Mouse (Mus musculus) embryo, embryonic 10.5 days (tissue): ENCODE measurements around the gene Rpl15.
"Not testable (repeated sequence)": the region's sequence is repeated elsewhere in the genome, so short reads cannot be mapped to it uniquely, and the experiment has no call there.

Experiments used
- DNase-seq: peaks from one replicate; pipeline ENCODE4 v3.0.0-alpha.2; 2015; ENCODE audit warnings: low spot score

Rpl15 gene

DNA sequence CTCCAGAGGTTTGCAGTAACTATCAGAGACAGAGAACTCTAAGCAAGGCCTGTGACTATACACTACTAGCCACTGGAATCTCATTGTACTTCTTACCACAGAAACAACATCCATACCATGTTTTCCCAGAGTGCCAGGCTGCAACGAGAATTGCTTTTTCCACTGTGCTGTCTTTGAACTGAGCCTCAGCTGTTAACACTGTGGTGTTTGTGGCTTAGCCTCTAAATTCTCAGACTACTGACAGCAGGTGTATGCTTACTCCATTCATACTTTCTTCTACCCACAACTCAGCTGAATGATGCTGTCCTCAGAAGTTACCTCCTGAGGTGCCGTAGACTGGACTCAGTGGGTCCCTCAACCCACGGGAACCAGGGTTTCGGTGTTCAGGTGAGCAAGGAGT lies 29.4 kb downstream of the Rpl15 start:
- no peak for DNase-seq

DNA sequence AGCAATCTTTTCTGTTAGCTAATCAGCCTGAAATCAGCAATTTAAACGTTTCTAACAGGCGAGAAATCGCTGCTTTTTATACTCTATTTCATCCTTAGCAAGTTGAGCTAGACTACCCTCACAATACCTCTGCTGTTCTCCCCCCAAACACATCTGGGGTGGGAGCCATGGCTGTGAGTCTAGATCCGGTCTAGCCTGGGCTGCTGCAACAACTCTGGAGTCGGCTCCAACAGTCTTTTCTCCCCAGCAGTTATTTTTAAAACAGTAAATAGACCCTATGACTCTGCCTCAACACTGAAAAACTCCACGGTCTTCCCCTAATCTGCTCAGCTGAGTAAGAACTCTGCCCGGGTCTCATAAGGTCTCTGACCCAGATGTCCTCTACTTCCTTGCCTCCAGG lies 31.1 kb downstream of the Rpl15 start:
- DNase-seq, result no peak

DNA sequence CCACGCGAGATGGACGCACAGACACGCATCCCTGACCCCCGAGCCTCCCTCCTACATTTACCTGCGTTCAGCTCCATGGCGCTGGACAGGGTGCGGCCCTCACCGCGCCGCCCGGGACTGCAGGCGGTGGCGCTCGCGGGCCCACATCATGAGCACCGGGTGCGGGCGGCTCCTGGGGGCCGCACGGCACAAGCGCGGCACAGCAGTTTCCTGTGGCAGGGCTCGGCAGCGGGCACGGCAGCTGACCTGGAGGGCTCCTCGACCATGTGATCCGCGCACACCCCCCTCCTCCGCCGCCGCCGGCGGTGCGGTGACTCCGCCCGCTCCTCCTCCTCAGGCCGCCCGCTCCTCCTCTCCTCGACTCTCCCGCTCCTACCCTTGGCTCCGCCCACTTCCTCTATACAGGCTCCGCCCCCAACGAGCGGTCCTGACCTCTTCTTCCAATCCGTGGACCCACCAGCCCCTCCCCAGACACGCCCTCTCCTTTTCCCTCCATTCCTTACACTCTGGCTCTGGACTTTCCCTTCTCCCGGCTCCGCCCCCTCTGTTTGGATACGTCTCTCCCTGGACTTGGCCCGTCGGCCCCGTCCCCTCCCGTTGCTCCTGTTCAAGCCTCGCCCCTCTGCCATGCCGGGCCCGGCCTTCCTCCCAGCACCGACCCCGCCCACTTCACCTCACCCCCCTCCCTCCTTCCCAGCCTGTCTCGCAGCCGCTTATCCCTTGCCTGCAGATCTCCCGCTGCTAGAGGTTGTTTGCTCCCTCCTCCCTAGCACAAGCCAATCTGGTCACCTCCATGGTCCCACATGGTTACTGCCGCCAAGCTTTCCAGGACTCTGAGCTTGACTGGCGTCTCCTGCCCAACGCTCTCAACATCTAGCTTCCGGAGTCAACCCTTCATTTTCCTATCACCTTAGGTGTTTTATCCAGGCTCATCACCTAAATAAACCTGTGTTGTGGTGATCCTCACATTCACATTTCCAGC lies 32.1 kb downstream of the Rpl15 start, which contains the start of gene Nr1d2:
Gene Nr1d2, minus strand, starts transcription at position 378 of the 982 bp plus-strand sequence.
- peak; percentile 100 for DNase-seq

DNA sequence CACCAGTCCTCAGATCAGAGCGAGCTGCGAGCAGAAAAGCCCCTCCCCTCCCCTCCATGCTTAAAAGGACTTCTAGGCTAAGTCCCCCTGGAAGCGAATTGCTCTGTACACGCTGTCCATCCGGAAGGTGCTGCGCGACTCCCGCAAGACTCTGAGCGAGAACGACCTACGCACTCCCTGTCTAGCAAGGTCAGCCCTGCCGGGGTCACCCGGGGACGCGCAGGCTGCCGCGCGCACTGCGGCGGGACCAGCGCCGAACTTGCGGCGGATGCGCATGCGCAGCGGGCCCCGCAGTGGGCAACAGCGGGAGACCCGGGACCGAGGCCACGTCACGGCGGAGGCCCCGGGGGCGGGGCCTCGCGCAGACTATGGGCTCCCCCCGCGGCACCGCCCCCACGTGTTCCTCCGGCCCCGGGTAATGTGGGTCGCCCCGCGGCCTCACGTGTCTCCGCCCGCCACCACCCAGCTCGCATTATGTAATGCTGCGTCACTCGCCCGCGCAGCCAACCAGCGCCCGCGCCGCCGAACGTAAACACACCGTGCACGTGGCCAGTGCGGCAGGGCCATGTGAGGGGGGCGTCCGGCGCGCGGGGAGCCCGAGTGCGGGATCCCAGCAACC lies 33.0 kb downstream of the Rpl15 start:
- peak; percentile 97 for DNase-seq

DNA sequence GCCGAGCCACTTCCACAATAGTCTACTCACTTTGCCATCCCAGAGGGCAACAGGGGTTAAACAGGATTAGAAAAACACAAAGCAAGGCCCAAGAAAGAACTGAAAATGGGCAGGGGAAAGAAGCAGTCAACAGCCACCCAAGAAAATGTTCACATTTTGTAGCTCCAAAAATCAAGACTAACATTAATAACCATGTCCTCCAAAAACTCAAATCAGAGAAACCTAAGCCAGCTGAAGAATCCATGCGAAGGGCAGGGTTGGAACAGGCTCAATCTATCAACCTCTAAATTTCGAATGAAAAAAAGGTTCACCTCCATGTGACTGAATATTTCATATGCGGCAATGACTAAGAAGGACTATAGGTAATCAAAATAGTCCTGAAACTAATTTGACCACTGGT lies 33.8 kb downstream of the Rpl15 start:
- DNase-seq, result peak; percentile 26

DNA sequence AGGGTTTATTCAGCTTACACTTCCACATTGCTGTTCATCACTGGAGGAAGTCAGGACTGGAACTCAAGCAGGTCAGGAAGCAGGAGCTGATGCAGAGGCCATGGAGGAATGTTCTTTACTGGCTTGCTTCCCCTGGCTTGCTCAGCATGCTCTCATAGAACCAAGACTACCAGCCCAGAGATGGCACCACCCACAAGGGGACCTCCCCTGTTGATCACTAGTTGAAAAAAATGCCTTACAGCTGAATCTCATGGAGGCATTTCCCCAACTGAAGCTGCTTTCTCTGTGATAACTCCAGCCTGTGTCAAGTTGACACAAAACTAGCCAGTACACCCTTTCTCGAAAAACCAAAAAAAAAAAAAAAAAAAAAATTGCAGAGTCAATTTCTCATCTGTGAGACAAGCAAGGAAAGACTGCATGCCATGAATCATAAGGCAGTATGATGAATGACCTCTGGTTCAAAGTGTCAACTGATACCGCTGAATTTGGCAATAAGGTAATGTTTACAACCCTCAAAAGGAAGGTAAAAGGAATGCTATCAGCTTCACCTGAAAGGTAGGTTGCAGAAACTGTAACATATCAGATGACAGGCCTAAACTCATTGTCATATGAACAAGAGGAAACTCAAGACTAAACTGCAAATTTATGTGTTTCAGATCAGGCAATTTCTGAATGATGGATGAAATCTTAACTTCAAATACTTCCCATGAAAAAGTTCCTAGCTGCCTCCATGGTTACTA lies 34.5 kb downstream of the Rpl15 start:
- not testable (repeated sequence) for DNase-seq

DNA sequence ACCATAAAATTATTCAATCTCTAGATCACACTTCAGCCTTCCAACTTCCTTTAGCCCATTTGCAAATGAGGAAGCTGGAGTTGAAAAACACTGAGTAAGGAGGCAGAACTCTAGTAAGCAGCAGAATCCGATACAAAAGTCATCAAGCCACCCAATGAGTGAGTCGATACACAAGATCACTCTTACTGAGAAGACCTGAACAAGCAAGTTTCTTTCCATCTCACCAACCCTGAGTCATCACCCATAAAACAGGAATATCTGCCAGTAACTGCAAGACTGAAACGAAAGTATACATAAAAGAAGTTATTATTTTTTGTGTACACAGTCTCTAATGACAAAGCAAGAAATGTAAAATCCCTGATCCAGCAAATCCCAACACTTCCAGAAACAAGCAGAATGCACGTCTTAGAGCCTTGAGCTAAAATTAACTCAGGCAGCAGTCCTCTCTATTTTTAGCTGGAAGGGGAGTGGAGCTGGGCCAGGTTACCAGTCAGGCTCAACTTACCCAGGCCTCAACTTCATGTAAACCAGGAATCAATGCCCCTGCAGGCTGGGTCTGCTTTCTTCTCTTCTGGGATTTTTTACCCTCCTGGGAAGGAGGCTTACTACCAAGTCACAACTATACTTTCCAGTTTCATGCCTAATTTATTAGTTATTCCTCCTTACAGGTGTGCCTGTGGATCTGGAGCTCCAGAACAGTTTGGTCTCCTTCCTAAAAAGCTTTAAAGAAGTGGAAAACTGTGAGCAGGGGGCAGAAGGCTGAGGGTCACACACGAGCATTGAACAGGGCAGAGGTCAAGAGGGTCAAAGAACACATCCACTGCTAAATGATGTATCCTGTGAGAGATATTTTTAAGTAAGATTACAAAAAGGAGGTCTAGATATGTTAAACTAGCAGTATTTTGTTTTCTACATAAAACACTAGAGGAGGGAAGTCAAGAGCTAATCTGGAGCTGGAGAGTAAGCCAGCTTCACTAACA lies 36.9 kb downstream of the Rpl15 start:
- DNase-seq, result no peak

DNA sequence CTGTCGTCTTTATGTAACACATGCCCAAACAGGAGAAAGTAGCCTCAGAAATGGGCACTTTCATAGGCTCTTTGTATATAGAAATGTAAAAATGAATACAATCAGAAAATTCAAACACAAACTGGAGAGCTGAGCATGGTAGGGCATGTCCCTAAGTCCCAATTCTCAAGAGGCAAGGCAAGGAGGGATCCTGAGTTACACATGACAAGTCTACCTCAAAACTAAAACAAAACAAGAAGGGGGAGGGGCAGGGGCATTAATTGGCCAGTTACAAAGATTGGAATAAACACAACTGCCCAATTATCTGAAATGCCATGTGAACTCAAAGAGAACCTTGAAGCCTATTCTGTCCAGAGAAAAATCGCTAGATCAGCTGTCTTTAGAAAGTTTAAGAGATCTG lies 38.1 kb downstream of the Rpl15 start:
- no peak for DNase-seq

DNA sequence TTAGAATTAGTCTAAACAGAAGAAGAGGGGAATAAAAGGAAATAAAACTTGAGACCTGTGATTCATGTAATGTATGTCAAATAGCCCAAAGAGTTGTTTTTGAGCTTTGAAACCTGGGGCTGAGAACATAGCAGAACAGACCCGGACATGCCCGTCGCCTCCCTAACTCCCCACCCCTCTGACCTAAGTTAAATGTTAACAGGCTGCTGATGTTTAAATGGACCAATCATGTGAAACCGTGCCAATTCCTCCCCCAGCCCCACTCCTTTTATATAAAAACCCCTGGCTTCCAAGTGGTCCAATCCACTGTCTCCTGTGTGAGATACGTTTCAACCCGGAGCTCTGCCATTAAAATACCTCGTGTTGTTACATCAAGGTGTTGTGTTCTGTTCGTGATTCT lies 39.3 kb downstream of the Rpl15 start:
- not testable (repeated sequence) for DNase-seq

DNA sequence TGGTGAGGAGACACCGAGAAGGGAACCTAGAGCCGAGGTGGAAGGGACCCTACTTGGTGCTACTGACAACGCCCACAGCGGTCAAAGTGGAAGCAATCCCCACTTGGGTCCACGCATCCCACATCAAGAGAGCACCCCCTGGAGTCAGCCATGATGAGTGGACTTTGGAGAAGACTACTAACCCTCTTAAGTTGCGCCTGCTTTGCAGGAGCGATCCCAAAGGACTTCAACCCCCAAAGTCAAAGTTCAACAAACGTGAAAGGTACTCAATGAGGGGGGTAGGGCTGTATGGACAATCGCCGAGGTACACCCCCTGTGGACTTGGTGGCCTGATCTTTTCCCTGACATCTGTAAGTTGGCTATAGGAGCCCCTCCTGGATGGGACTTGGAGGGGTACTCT lies 41.4 kb downstream of the Rpl15 start:
- DNase-seq, result not testable (repeated sequence)

DNA sequence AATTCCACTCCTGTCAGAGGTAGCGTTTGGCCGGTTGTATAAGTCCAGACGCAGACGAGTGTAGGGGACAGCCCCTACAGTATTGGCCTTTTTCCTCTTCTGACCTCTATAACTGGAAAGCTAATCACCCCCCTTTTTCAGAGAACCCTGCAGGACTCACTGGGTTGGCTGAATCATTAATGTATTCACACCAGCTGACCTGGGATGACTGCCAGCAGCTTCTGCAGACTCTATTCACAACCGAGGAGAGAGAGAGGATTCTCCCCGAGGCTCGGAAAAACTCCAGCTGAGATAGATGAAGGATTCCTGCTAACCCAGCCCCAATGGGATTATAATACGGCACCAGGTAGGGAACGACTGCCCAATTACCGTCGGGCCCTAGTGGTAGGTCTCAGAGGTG lies 45.0 kb downstream of the Rpl15 start:
- not testable (repeated sequence) for DNase-seq

DNA sequence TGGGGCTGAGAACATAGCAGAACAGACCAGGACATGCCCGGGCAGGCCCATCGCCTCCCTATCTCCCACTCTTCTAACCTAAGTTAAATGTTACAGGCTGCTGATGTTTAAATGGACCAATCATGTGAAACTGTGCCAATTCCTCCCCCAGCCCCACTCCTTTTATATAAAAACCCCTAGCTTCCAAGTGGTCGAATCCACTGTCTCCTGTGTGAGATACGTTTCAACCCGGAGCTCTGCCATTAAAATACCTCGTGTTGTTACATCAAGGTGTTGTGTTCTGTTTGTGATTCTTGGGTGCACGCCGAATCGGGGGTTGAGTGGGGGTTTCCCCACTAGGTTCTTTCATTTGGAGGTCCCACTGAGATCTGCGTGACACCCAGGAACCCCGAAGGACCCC lies 45.8 kb downstream of the Rpl15 start:
- DNase-seq, result not testable (repeated sequence)

DNA sequence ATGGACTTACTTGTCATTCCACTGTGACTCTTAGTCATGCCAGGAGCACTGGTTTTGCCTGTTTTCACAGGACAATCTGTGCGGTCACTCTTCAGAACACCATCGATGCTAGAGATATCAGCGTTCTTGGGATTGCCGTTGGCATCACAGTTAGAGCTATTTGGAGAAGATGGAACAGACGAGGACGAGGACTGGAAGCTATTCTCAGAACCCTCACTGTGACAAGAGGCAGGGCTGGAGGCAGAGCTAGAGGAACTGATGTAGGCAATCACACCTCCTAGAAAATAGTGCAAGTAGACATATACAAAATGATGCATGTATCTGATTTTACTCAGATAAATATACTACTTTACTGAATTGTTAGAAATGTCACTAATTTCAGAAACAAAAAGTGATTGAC lies 49.2 kb downstream of the Rpl15 start:
- DNase-seq, result no peak
